Mouse (Mus musculus) heart, postnatal 0 days (tissue): ENCODE data around the gene Ms4a14.

Experiments
- CTCF ChIP-seq: IDR thresholded peaks from 2 replicates; pipeline ENCODE4 v1.5.1; 2016; ENCODE audit warnings: antibody characterized with exemption, control low read depth, low read depth
- EP300 ChIP-seq: IDR thresholded peaks from 2 replicates; pipeline ENCODE4 v1.6.1; 2016; ENCODE audit warnings: antibody characterized with exemption, low read depth

GRCm38 (mm10) chr19:11308888-11309287, 5.4 kb downstream of the Ms4a14 start:
- no peak for TF ChIP-seq CTCF
- no peak for TF ChIP-seq EP300
